Mouse (Mus musculus) hindbrain, embryonic 11.5 days (tissue): Measurements from ENCODE around the gene Itga8. TPM values are rescaled to one million over a fixed set of nuclear protein-coding genes. Genes with fewer than 3 reads are reported as not detected.
A peak's percentile ranks its signal among the peaks of the same experiment; 100 is the strongest.

Source experiments
- ATAC-seq: fragments of 200-750 bp; cut with Nextera tagmentation; 2 replicates; pipeline ENCODE4 v1.8.0; 2017; ENCODE audit warnings: mild to moderate bottlenecking, moderate TSS enrichment, moderate library complexity; ENCODE audit not compliant: low FRiP score
- DNase-seq: peaks from one replicate; pipeline ENCODE4 v3.0.0-alpha.2; 2015; ENCODE audit warnings: low spot score
- H3K27ac ChIP-seq: fragments of 300-500 bp; sonication (generic); 2 replicates; pipeline ENCODE4 v1.5.1; 2014; ENCODE audit warnings: mild to moderate bottlenecking, low read depth, low read length
- H3K27me3 ChIP-seq: fragments of 300-500 bp; sonication (generic); 2 replicates; pipeline ENCODE4 v1.6.1; 2014; ENCODE audit warnings: mild to moderate bottlenecking, low read length, moderate library complexity, mixed read lengths; ENCODE audit not compliant: control insufficient read depth, insufficient read depth
- H3K36me3 ChIP-seq: fragments of 300-500 bp; sonication (generic); 2 replicates; pipeline ENCODE4 v1.6.1; 2014; ENCODE audit warnings: mild to moderate bottlenecking, low read length, moderate library complexity, mixed read lengths; ENCODE audit not compliant: control insufficient read depth, insufficient read depth
- H3K4me1 ChIP-seq: fragments of 300-500 bp; sonication (generic); replicated peaks from 2 replicates; pipeline ENCODE4 v1.6.1; 2014; ENCODE audit warnings: low read length, mixed read lengths; ENCODE audit not compliant: control insufficient read depth, insufficient read depth
- H3K4me2 ChIP-seq: fragments of 300-500 bp; sonication (generic); replicated peaks from 2 replicates; pipeline ENCODE4 v1.6.1; 2014; ENCODE audit warnings: mild to moderate bottlenecking, low read depth, low read length
- H3K4me3 ChIP-seq: fragments of 300-500 bp; sonication (generic); 2 replicates; pipeline ENCODE4 v1.5.1; 2014; ENCODE audit warnings: low read depth, low read length
- H3K9ac ChIP-seq: fragments of 300-500 bp; sonication (generic); 2 replicates; pipeline ENCODE4 v1.6.1; 2014; ENCODE audit warnings: low read depth, low read length
- H3K9me3 ChIP-seq: fragments of 300-500 bp; sonication (generic); 2 replicates; pipeline ENCODE4 v1.6.1; 2016; ENCODE audit warnings: low read length; ENCODE audit not compliant: control insufficient read depth
- WGBS: fragments of 180-500 bp; shearing (Covaris S2); extraction: QIAGEN DNeasy Blood & Tissue Kit; methylation state at CpG from one replicate; pipeline ENCODE4 v1.1.7; 2014; 5-methylcytosine and 5-hydroxymethylcytosine counted together
- polyA plus RNA-seq: library from polyadenylated mRNA; unstranded; fragments of >200 nt; fragmentation: Nextera tagmentation; extraction: Ambion mirVana; gene quantifications from 2 replicates; pipeline ENCODE4 v1.2.1, GENCODE M21; 2014

Itga8 gene
- polyA plus RNA-seq, 1 experiment from 2014 or later, result 3.4 TPM

DNA sequence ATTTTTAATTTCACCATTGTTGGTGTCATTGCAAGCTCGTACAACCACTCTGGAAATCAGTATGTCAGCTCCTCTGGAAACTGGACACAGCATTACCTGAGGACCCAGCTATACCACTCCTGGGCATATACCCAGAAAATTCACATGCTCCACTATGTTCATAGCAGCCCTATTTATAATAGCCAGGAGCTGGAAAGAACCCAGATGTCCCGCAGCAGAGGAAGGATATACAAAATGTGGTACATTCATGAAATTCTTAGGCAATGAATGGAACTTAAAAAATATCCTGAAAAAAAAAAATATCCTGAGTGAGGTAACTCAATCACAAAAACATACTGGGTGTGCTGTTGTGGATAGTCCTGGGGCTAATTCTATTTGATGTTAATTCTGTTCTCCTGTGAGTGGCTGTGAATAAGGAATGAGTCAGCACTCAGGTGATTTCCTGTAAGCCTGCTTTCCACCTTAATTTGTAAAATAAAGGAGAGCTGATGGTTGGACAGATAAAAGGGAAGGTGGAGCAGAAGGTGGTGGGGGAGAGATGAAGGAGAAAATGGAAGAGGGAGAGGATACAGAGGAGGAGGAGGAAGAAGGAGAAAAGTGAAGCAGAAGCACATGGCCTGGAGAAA is 224.3 kb downstream of the Itga8 start:
- Histone ChIP-seq H3K27me3 (no peaks in the 10 kb centered on the region), H3K9me3 (no peaks in the 10 kb centered on the region), H3K4me3 (no peak overlapping the region), H3K27ac (no peak overlapping the region), H3K9ac (no peak overlapping the region), H3K4me1 (no peaks in the 10 kb centered on the region), H3K4me2 (no peak overlapping the region), H3K36me3 (no peaks in the 10 kb centered on the region)
- 86% methylated on average over 2 of the region's 2 CpGs for WGBS
- DNase-seq (no peak), ATAC-seq (no peak)

DNA sequence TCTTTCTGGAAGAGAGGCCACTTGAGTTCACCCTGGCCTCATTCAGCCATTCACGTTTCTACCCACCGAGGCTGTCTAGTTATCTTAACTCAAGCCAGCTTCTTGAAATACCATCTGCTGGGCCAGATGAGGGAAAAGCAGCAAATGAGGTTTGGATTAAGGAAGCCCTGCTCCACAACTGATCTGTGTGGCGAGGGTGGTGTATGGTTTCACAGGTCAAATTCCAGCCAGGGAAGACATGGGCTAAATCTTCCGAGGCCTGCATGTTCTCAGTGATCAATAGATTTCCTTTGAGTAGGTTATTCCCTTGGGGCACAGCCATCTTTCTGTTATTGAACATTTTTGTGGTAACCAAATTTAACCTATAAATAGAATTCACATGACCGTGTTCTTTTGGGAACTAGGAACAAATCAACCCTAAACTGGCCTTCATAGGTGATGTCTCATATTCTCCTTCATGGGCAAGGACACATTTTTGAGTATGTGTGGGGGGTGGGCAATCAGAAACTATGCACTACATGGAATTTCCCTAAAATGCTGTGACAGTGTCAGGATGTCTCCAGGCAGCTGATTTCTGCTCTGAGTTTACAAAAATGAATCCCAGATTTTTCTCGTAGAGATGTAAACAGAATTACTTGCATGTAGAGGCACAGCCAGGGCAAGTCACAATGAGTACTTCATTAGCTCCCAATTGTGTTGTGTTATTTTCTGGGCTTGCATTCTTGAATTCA is 235.9 kb downstream of the Itga8 start:
- no peaks in the 10 kb centered on the region for H3K9me3 ChIP-seq
- no peak overlapping the region for H3K4me2 ChIP-seq
- no peak overlapping the region for H3K4me3 ChIP-seq
- DNase-seq (peak; percentile 28), ATAC-seq (no peak)
- H3K27ac ChIP-seq, result no peak overlapping the region
- no peaks in the 10 kb centered on the region for H3K36me3 ChIP-seq
- H3K9ac ChIP-seq, result no peak overlapping the region
- no peaks in the 10 kb centered on the region for H3K4me1 ChIP-seq
- WGBS, result 61% methylated on average over 6 of the region's 6 CpGs
- H3K27me3 ChIP-seq, result no peaks in the 10 kb centered on the region

- Histone ChIP-seq H3K9me3 (no peaks in the 10 kb centered on the region), H3K36me3 (no peaks in the 10 kb centered on the region), H3K27me3 (no peaks in the 10 kb centered on the region), H3K4me1 (no peaks in the 10 kb centered on the region), H3K9ac (no peak overlapping the region), H3K4me3 (no peak overlapping the region), H3K4me2 (no peak overlapping the region), H3K27ac (no peak overlapping the region)
- DNase-seq (no peak), ATAC-seq (peak; percentile 69; the same call in 1 of the 2 replicates)
- 55% methylated on average over 5 of the region's 5 CpGs for WGBS
Measured at GRCm38 (mm10) chr2:12060034-12060723, 241.5 kb downstream of the Itga8 start.

Other genes starting within 250 kb of the Itga8 start
- gene Mindy3, start 117.5 kb upstream of the Itga8 start, polyA plus RNA-seq, result 51.4 and 53.8 TPM in 2 replicates